29 mouse cellular contexts compared by ENCODE assay signal in the genomic region with DNA sequence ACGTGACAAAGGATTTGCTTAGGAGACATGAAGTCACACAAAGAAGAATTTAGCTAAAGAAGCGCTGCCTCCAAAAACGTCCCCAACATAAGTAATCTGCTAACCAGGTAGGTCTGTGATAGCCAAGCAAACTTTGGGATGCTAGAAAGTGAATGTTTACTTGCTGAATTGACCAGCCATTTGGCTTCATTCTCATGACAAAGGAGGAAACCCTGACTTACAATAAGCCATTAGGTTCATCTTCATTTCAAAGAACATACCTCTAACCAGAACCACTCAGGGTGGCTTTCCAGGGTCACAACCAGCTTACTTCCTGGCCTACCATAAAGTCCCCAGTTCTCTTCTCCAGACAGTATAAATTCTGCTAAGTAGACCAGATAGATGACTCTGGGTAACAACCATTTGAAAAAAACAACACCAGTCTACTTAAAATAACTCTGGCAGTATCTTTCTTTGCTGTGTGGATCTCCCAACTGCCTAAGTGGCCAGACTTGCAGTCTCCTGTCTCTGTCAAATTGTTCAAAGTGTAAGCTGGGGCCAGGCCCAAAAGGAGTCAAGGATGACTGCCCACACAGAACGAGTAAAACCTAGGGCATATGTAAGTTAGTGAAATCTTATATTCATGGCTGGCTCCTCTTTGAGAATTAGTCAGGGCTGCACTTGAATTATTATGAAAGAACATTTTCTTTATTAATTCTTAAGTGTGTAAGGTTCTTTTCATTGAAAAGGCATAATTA.
DNase-seq lines count a peak whose midpoint lies in the region; ATAC-seq and TF ChIP-seq lines count a peak whose summit lies in the region.
"Had no signal": no experiment of that assay in that cellular context is flagged by ENCODE, and none has a peak within 500 bp of the region (broad histone marks: within the 10 kb centered on the region; RNA-seq: fewer than 3 reads in every experiment).

No protein-coding gene starts in this region.

- H3K36me3 ChIP-seq in heart, adult 2 months (ENCODE audit: control insufficient read depth, insufficient read depth, low read length): peaks cover 2% of the 10 kb centered on the region; the same call in 1 of the 2 replicates
- H3K36me3 ChIP-seq in heart, embryonic 11.5 days (ENCODE audit: control insufficient read depth, insufficient read depth, low read length): no peaks in the 10 kb centered on the region
- H3K36me3 ChIP-seq in heart, embryonic 15.5 days: no peaks in the 10 kb centered on the region
- no peaks in the 10 kb centered on the region for H3K36me3 ChIP-seq in liver, embryonic 15.5 days (replicated peaks)
- no peaks in the 10 kb centered on the region for H3K36me3 ChIP-seq in liver, embryonic 11.5 days (ENCODE audit: control insufficient read depth, insufficient read depth, low read length)
- H3K36me3 ChIP-seq: G1E; hindbrain, embryonic 13.5 days; midbrain, embryonic 10.5 days; midbrain, embryonic 15.5 days; neural tube, embryonic 15.5 days had no signal

- H3K4me1 ChIP-seq in heart, adult 2 months (ENCODE audit: control insufficient read depth, insufficient read depth, low read length): peaks cover 3% of the 10 kb centered on the region
- H3K4me1 ChIP-seq in heart, embryonic 11.5 days (ENCODE audit: control insufficient read depth, insufficient read depth, low read length): no peaks in the 10 kb centered on the region; the same call in 1 of the 2 replicates
- peaks cover 5% of the 10 kb centered on the region for H3K4me1 ChIP-seq in heart, embryonic 15.5 days (replicated peaks)
- H3K4me1 ChIP-seq in liver, embryonic 15.5 days (replicated peaks): peaks cover 66% of the 10 kb centered on the region
- peaks cover 19% of the 10 kb centered on the region for H3K4me1 ChIP-seq in liver, embryonic 11.5 days (replicated peaks; ENCODE audit: control insufficient read depth, insufficient read depth, low read length)

- H3K4me3 ChIP-seq in heart, adult 2 months: no peak overlapping the region
- no peak overlapping the region for H3K4me3 ChIP-seq in heart, embryonic 11.5 days (ENCODE audit: low read depth, low read length)
- no peak overlapping the region for H3K4me3 ChIP-seq in heart, embryonic 15.5 days
- no peak overlapping the region for H3K4me3 ChIP-seq in liver, embryonic 15.5 days (replicated peaks)
- H3K4me3 ChIP-seq in liver, embryonic 11.5 days (ENCODE audit: low read depth, low read length): no peak overlapping the region
- H3K4me3 ChIP-seq: forebrain, embryonic 13.5 days; hindbrain, embryonic 13.5 days; midbrain, embryonic 10.5 days; midbrain, embryonic 15.5 days; neural tube, embryonic 15.5 days had no signal

- peak overlapping the region; percentile 38 for H3K27ac ChIP-seq in heart, adult 2 months
- H3K27ac ChIP-seq in heart, embryonic 11.5 days (ENCODE audit: low read depth, low read length): no peak overlapping the region
- peak overlapping the region; percentile 12; the same call in 1 of the 2 replicates for H3K27ac ChIP-seq in heart, embryonic 15.5 days
- H3K27ac ChIP-seq in liver, embryonic 15.5 days (replicated peaks): 0 out of 2 replicates have a peak overlapping the region, but pooled peaks have one; percentile 16
- H3K27ac ChIP-seq in liver, embryonic 11.5 days (ENCODE audit: low read depth, low read length): no peak overlapping the region
- H3K27ac ChIP-seq: forebrain, embryonic 13.5 days; hindbrain, embryonic 13.5 days; kidney, postnatal 0 days; liver, embryonic 14.5 days; midbrain, embryonic 10.5 days; midbrain, embryonic 15.5 days; neural tube, embryonic 15.5 days had no signal

- no peak for TF ChIP-seq CTCF in heart, adult 2 months (IDR thresholded peaks at IDR 0.05)

- no peaks in the 10 kb centered on the region for H3K79me2 ChIP-seq in heart, adult 2 months (replicated peaks; ENCODE audit: control insufficient read depth, insufficient read depth, low read length)

- H3K4me2 ChIP-seq in heart, embryonic 11.5 days: no peak overlapping the region
- no peak overlapping the region for H3K4me2 ChIP-seq in heart, embryonic 15.5 days
- no peak overlapping the region for H3K4me2 ChIP-seq in liver, embryonic 15.5 days
- H3K4me2 ChIP-seq in liver, embryonic 11.5 days: no peak overlapping the region
- H3K4me2 ChIP-seq: forebrain, embryonic 13.5 days; hindbrain, embryonic 13.5 days; lung, embryonic 14.5 days; midbrain, embryonic 15.5 days; neural tube, embryonic 15.5 days had no signal

- no peak for TF ChIP-seq EP300 in heart, adult 2 months (IDR thresholded peaks at IDR 0.05; ENCODE audit: insufficient read depth, low read depth, low read length)

- WGBS in heart, adult 2 months: 66% methylated on average over 4 of the region's 4 CpGs
- WGBS in heart, embryonic 11.5 days (ENCODE audit: insufficient replicate concordance): 45% methylated on average over 4 of the region's 4 CpGs
- 63% methylated on average over 4 of the region's 4 CpGs for WGBS in heart, embryonic 15.5 days
- WGBS in liver, embryonic 15.5 days (ENCODE audit: insufficient replicate concordance): 59% methylated on average over 4 of the region's 4 CpGs
- 62% methylated on average over 4 of the region's 4 CpGs for WGBS in liver, embryonic 11.5 days

- no peak overlapping the region for H3K9ac ChIP-seq in heart, adult 2 months (ENCODE audit: low read depth, low read length)
- no peak overlapping the region for H3K9ac ChIP-seq in heart, embryonic 11.5 days (ENCODE audit: low read depth, low read length)
- no peak overlapping the region for H3K9ac ChIP-seq in heart, embryonic 15.5 days
- no peak overlapping the region for H3K9ac ChIP-seq in liver, embryonic 15.5 days
- H3K9ac ChIP-seq in liver, embryonic 11.5 days (ENCODE audit: low read depth, low read length): no peak overlapping the region
- H3K9ac ChIP-seq: forebrain, embryonic 13.5 days; hindbrain, embryonic 13.5 days; liver, embryonic 14.5 days; lung, embryonic 14.5 days; midbrain, embryonic 15.5 days; neural tube, embryonic 15.5 days had no signal

- peaks cover 3% of the 10 kb centered on the region; the same call in 1 of the 2 replicates for H3K9me3 ChIP-seq in heart, embryonic 11.5 days (replicated peaks; ENCODE audit: control insufficient read depth, low read length)
- H3K9me3 ChIP-seq in heart, embryonic 15.5 days (replicated peaks): no peaks in the 10 kb centered on the region
- H3K9me3 ChIP-seq in liver, embryonic 15.5 days (replicated peaks): no peaks in the 10 kb centered on the region
- H3K9me3 ChIP-seq in liver, embryonic 11.5 days (ENCODE audit: control insufficient read depth, low read length): no peaks in the 10 kb centered on the region
- H3K9me3 ChIP-seq: forebrain, embryonic 13.5 days; hindbrain, embryonic 13.5 days; midbrain, embryonic 15.5 days; neural tube, embryonic 15.5 days had no signal

- ATAC-seq in heart, embryonic 11.5 days (replicated peaks; ENCODE audit: insufficient number of reproducible peaks, low FRiP score, low TSS enrichment): no peak
- ATAC-seq in heart, embryonic 15.5 days (replicated peaks; ENCODE audit: insufficient number of reproducible peaks, insufficient read depth, low FRiP score, low read depth): no peak
- ATAC-seq in liver, embryonic 15.5 days (ENCODE audit: insufficient read depth): no peak
- ATAC-seq in liver, embryonic 11.5 days (replicated peaks; ENCODE audit: low FRiP score): no peak
- ATAC-seq: forebrain, embryonic 13.5 days; intestine, postnatal 0 days; midbrain, embryonic 15.5 days had no signal

- DNase-seq in heart, adult 2 months: no peak
- no peak for DNase-seq in heart, adult 8-10 months (ENCODE audit: low spot score)
- no peak for DNase-seq in liver
- no peak for DNase-seq in right cerebral cortex, adult 18-20 months
- no peak for DNase-seq in liver, embryonic 11.5 days (ENCODE audit: low spot score)
- DNase-seq: adrenal gland, postnatal 14 days; cerebellum, adult 11 months; cerebellum, adult 9-10 months; cerebellum, postnatal 36 days; gastrocnemius, postnatal 36 days; heart, postnatal 4 days; kidney, postnatal 4 days; left cerebral cortex, postnatal 4 days; lung, embryonic 14.5 days; lung, postnatal 14 days; spleen, adult 18-20 months; thymus, postnatal 14 days had no signal

- intact Hi-C loops in heart, adult 2 months (cut with DNase I): no loop called here

- no peak for TF ChIP-seq POLR2A in heart, adult 2 months (IDR thresholded peaks at IDR 0.05; ENCODE audit: insufficient read depth, low read depth, low read length)

- H3K27me3 ChIP-seq in heart, adult 2 months (ENCODE audit: control insufficient read depth, insufficient read depth, low read length): no peaks in the 10 kb centered on the region
- H3K27me3 ChIP-seq in heart, embryonic 11.5 days (ENCODE audit: control insufficient read depth, insufficient read depth, low read length): no peaks in the 10 kb centered on the region
- H3K27me3 ChIP-seq in heart, embryonic 15.5 days: no peaks in the 10 kb centered on the region
- H3K27me3 ChIP-seq in liver, embryonic 15.5 days: no peaks in the 10 kb centered on the region
- H3K27me3 ChIP-seq in liver, embryonic 11.5 days (replicated peaks; ENCODE audit: control insufficient read depth, insufficient read depth, low read length): no peaks in the 10 kb centered on the region
- H3K27me3 ChIP-seq: forebrain, embryonic 13.5 days; hindbrain, embryonic 13.5 days; midbrain, embryonic 15.5 days; neural tube, embryonic 15.5 days had no signal

Comparison
In these comparisons a context has a peak if more than half of its experiments do, and no peak if none do; other contexts are left out.
1. H3K27ac ChIP-seq: peak in heart, adult 2 months (single experiment), heart, embryonic 15.5 days (single experiment) and liver, embryonic 15.5 days (single experiment); none in heart, embryonic 11.5 days (single experiment) and liver, embryonic 11.5 days (single experiment).